Mouse (Mus musculus) midbrain, postnatal 0 days (tissue): ENCODE results near the gene Cnrip1. TPM values are rescaled to one million over a fixed set of nuclear protein-coding genes. Genes with fewer than 3 reads are reported as not detected.
"Not testable (repeated sequence)": the region's sequence is repeated elsewhere in the genome, so short reads cannot be mapped to it uniquely, and the experiment has no call there.

Experiments used
- ATAC-seq: fragments of 200-750 bp; cut with Nextera tagmentation; 2 replicates; pipeline ENCODE4 v1.8.0; 2017; ENCODE audit warnings: moderate number of reproducible peaks, mild to moderate bottlenecking, moderate TSS enrichment, moderate library complexity; ENCODE audit not compliant: low FRiP score
- DNase-seq: peaks from one replicate; pipeline ENCODE4 v3.0.0-alpha.2; 2015; ENCODE audit warnings: low spot score
- H3K27ac ChIP-seq: fragments of 300-500 bp; sonication (generic); 2 replicates; pipeline ENCODE4 v1.5.1; 2014; ENCODE audit warnings: low read depth, mild to moderate bottlenecking, low read length, mixed read lengths
- H3K27me3 ChIP-seq: fragments of 300-500 bp; sonication (generic); 2 replicates; pipeline ENCODE4 v1.6.1; 2014; ENCODE audit warnings: low read length, control low read depth, mixed read lengths; ENCODE audit not compliant: insufficient read depth
- H3K36me3 ChIP-seq: fragments of 300-500 bp; sonication (generic); 2 replicates; pipeline ENCODE4 v1.6.1; 2014; ENCODE audit warnings: low read length, control low read depth, mixed read lengths; ENCODE audit not compliant: insufficient read depth
- H3K4me1 ChIP-seq: fragments of 300-500 bp; sonication (generic); 2 replicates; pipeline ENCODE4 v1.6.1; 2014; ENCODE audit warnings: mild to moderate bottlenecking, control low read depth, antibody characterized with exemption, low read length, mixed read lengths; ENCODE audit not compliant: insufficient read depth
- H3K4me2 ChIP-seq: fragments of 300-500 bp; sonication (generic); 2 replicates; pipeline ENCODE4 v1.6.1; 2014; ENCODE audit warnings: low read depth, mild to moderate bottlenecking, low read length, mixed read lengths; ENCODE audit not compliant: poor library complexity, severe bottlenecking
- H3K4me3 ChIP-seq: fragments of 300-500 bp; sonication (generic); 2 replicates; pipeline ENCODE4 v1.5.1; 2014; ENCODE audit warnings: low read depth, mild to moderate bottlenecking, low read length, moderate library complexity
- H3K9ac ChIP-seq: fragments of 300-500 bp; sonication (generic); replicated peaks from 2 replicates; pipeline ENCODE4 v1.6.1; 2014; ENCODE audit warnings: mild to moderate bottlenecking, low read length, moderate library complexity, mixed read lengths; ENCODE audit not compliant: poor library complexity, severe bottlenecking
- H3K9me3 ChIP-seq: fragments of 300-500 bp; sonication (generic); 2 replicates; pipeline ENCODE4 v1.6.1; 2016; ENCODE audit warnings: low read length, control low read depth
- CTCF ChIP-seq: IDR thresholded peaks from 2 replicates; pipeline ENCODE4 v1.5.1; 2016; ENCODE audit warnings: antibody characterized with exemption, mild to moderate bottlenecking
- WGBS: fragments of 180-500 bp; shearing (Covaris S2); extraction: QIAGEN DNeasy Blood & Tissue Kit; methylation state at CpG from one replicate; pipeline ENCODE4 v1.1.7; 2014; 5-methylcytosine and 5-hydroxymethylcytosine counted together
- polyA plus RNA-seq: library from polyadenylated mRNA; unstranded; fragments of >200 nt; fragmentation: Nextera tagmentation; extraction: Ambion mirVana; gene quantifications from 2 replicates; pipeline ENCODE4 v1.2.1, GENCODE M21; 2015
- total RNA-seq: library from RNA; depleted of rRNA; stranded (reverse); fragments of >200 nt; gene quantifications from 2 replicates; pipeline ENCODE4 v1.2.3, GENCODE M21; 2014

The Cnrip1 gene
- total and polyA plus RNA-seq, 2 experiments from 2014 or later = 144 to 244 TPM

DNA sequence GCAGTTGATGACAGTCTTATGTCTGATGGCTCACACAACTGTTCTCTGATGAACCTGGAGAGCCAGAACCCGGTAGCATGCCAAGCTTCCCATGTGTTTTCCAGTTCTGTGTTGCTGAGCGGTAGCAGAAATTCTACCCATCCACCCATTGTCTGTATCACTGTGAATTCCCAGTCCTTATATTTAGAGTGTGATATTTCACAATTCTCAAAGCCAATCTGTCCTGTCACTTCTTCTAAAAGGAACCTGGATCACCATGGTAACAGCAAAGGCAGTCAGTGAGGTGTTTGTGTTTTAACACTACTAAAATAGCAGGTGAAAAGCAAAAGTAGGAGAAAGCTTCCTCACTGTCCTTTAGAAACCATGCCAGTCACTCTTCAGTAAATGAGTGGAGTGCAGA lies 5.6 kb upstream of the Cnrip1 start:
- H3K4me2 ChIP-seq = no peak overlapping the region
- H3K9me3 ChIP-seq = no peaks in the 10 kb centered on the region
- no peaks in the 10 kb centered on the region for H3K4me1 ChIP-seq
- WGBS = 85% methylated on average over 2 of the region's 2 CpGs
- no peak for TF ChIP-seq CTCF
- no peak overlapping the region for H3K27ac ChIP-seq
- no peaks in the 10 kb centered on the region for H3K27me3 ChIP-seq
- no peaks in the 10 kb centered on the region for H3K36me3 ChIP-seq
- ATAC-seq = no peak
- H3K4me3 ChIP-seq = no peak overlapping the region
- no peak overlapping the region for H3K9ac ChIP-seq
- no peak for DNase-seq

DNA sequence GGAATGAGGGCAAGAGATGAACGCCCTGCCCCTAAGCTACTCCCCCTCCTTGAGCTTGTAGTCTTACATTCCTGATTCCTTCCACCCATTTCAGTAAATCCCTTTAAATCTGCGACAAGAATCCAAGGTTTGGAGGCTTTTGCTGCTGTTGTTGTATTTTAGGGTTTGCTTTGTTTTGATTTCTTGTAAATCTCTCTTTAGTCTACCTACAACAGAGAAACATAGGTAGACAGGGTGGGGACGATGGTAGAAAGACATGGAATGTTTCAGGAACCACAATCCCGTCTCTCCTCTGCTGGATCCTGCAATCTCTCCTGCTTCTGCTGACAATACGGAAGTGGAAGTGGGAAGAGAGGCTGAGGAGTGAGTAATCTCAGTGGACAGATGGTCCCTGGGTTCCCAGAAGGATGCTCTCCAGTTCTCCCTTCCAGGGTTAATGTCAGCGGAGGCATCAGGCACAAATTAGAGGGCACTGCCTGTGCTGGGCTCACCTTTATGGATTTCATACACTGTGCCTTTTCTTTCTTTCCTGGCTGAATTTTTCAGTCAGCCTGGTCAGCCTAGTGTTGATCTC lies 1.2 kb downstream of the Cnrip1 start:
- H3K4me1 ChIP-seq = peaks cover 7% of the 10 kb centered on the region
- 6% methylated on average over 6 of the region's 6 CpGs for WGBS
- H3K4me3 ChIP-seq = peak overlapping the region; percentile 84
- DNase-seq = peak; percentile 56
- no peaks in the 10 kb centered on the region for H3K27me3 ChIP-seq
- no peaks in the 10 kb centered on the region; the same call in 1 of the 2 replicates for H3K36me3 ChIP-seq
- no peak for TF ChIP-seq CTCF
- H3K9me3 ChIP-seq = no peaks in the 10 kb centered on the region
- peak overlapping the region; percentile 93 for H3K27ac ChIP-seq
- H3K4me2 ChIP-seq = peak overlapping the region; percentile 75
- peak; percentile 38; the same call in 1 of the 2 replicates for ATAC-seq
- peak overlapping the region; percentile 79 for H3K9ac ChIP-seq

DNA sequence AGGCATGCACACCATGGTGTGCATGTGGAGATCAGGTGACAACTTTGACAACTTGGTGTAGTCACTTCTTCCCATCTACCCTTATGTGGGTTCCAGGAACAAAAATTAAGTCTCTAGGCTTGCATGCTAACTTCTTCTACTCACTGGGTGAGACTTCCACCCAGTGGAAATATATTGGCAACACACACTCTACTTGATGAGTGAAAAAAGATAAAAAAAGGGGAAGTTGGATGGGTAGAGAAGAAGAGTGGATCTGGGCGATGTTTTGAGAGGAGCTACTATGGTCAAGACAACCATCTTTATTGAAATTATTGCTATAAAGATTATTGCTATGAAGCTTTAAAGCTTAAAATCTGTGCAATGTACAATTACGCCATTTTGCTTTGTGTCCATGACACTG lies 18.0 kb downstream of the Cnrip1 start:
- not testable (repeated sequence) for H3K4me3 ChIP-seq, ATAC-seq

DNA sequence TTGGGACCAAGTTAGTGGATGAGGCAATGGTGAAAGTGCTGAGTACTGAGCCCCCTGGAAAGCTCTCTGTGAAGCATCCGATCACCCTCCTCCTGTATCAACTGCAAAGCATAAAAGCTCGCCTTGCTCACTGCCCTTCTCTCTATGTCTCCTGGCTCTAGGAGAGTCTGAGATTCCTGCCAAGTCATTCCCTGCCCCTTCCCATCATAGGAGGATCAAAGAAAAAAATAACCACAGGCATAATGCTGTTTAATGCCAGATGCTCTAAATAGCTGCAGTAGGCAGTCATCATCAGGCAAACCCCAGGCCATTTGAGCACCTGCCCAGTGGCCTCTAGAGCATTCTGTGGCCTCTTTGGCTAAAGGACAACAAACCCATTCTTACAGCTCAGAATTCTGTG lies 24.3 kb downstream of the Cnrip1 start:
- TF ChIP-seq CTCF = no peak
- no peaks in the 10 kb centered on the region for H3K27me3 ChIP-seq
- H3K9ac ChIP-seq = no peak overlapping the region
- H3K4me1 ChIP-seq = no peaks in the 10 kb centered on the region
- ATAC-seq (no peak), DNase-seq (no peak)
- H3K4me2 ChIP-seq = no peak overlapping the region
- H3K9me3 ChIP-seq = no peaks in the 10 kb centered on the region
- H3K4me3 ChIP-seq = no peak overlapping the region
- peaks cover 12% of the 10 kb centered on the region for H3K36me3 ChIP-seq
- H3K27ac ChIP-seq = no peak overlapping the region
- WGBS = 75% methylated on average over 2 of the region's 2 CpGs

More for the DNA sequence above, 18.0 kb downstream of the Cnrip1 start:
- H3K9ac ChIP-seq, H3K36me3 ChIP-seq, H3K4me2 ChIP-seq, H3K9me3 ChIP-seq, H3K27ac ChIP-seq, H3K4me1 ChIP-seq, DNase-seq, H3K27me3 ChIP-seq: not testable (repeated sequence)
- 97% methylated on average over 2 of the region's 2 CpGs for WGBS

DNA sequence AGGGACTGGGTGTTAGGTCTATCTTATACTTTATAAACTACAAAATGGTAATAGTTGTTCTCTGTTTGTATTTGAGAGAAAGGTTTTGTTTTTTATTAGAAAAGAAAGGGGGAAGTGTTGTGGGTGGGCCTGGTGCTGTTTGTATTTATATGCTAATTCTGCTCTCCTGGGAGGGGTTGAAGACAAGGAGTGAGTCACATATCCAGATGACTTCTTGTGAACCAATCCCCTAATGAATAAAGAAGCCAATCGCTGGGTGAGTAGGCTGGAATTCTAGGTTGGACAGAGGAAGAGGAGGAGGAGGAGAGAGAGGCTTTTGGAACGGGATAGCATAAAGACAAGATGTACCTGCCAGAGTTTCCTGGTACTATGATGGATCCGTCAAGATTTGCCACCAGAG lies 30.7 kb downstream of the Cnrip1 start:
- no peak for ATAC-seq
- WGBS = 56% methylated on average over 3 of the region's 3 CpGs
- no peak for TF ChIP-seq CTCF

DNA sequence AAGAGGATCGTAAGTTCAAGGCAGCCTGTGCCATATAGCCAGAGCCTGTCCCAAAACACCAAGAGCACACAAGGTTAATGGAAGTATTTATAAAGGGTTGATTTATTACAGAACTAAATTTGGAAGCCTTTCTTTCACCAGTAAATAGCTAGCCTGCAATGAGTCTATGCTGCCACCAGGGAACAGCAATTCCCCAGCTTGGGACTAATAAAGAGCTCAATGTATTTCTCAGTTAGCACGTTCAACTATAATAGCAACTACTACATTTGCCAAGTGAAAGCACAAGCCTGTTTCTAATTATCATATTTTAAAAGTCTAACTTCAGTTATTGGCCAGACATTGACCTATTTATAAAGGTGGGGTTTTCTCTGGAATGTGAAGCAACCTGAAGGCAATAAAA lies 31.6 kb downstream of the Cnrip1 start:
- Histone ChIP-seq H3K27ac (no peak overlapping the region), H3K9ac (no peak overlapping the region), H3K4me2 (no peak overlapping the region), H3K4me3 (no peak overlapping the region), H3K9me3 (no peaks in the 10 kb centered on the region), H3K27me3 (no peaks in the 10 kb centered on the region), H3K36me3 (peaks cover 12% of the 10 kb centered on the region), H3K4me1 (no peaks in the 10 kb centered on the region)
- 52% methylated on average over 2 of the region's 2 CpGs for WGBS
- DNase-seq (peak; percentile 68), ATAC-seq (peak; percentile 70; the same call in 1 of the 2 replicates)
- peak; percentile 82 for TF ChIP-seq CTCF

More for the DNA sequence above, 30.7 kb downstream of the Cnrip1 start:
- no peak overlapping the region for H3K4me3 ChIP-seq
- no peak overlapping the region for H3K27ac ChIP-seq
- H3K9ac ChIP-seq = no peak overlapping the region
- no peak overlapping the region for H3K4me2 ChIP-seq
- no peaks in the 10 kb centered on the region for H3K4me1 ChIP-seq
- H3K27me3 ChIP-seq = no peaks in the 10 kb centered on the region
- peaks cover 12% of the 10 kb centered on the region for H3K36me3 ChIP-seq
- no peak for DNase-seq
- no peaks in the 10 kb centered on the region for H3K9me3 ChIP-seq
